Mouse (Mus musculus) hindbrain, embryonic 13.5 days (tissue): ENCODE measurements around the gene Myo1b. TPM values are rescaled to one million over a fixed set of nuclear protein-coding genes. Genes with fewer than 3 reads are reported as not detected.

Source experiments
- ATAC-seq: fragments of 200-750 bp; cut with Nextera tagmentation; 2 replicates; pipeline ENCODE4 v1.8.0; 2017; ENCODE audit warnings: moderate TSS enrichment; ENCODE audit not compliant: low FRiP score
- H3K27ac ChIP-seq: fragments of 300-500 bp; sonication (generic); 2 replicates; pipeline ENCODE4 v1.5.1; 2015; ENCODE audit warnings: inconsistent platforms, mild to moderate bottlenecking, moderate library complexity
- H3K27me3 ChIP-seq: fragments of 300-500 bp; sonication (generic); 2 replicates; pipeline ENCODE4 v1.6.1; 2015; ENCODE audit warnings: mild to moderate bottlenecking, inconsistent platforms
- H3K36me3 ChIP-seq: fragments of 300-500 bp; sonication (generic); 2 replicates; pipeline ENCODE4 v1.6.1; 2015; ENCODE audit warnings: mild to moderate bottlenecking, inconsistent platforms
- H3K4me1 ChIP-seq: fragments of 300-500 bp; sonication (generic); replicated peaks from 2 replicates; pipeline ENCODE4 v1.6.1; 2015; ENCODE audit warnings: inconsistent platforms
- H3K4me2 ChIP-seq: fragments of 300-500 bp; sonication (generic); 2 replicates; pipeline ENCODE4 v1.6.1; 2015; ENCODE audit warnings: inconsistent platforms, mild to moderate bottlenecking, moderate library complexity
- H3K4me3 ChIP-seq: fragments of 300-500 bp; sonication (generic); 2 replicates; pipeline ENCODE4 v1.5.1; 2015; ENCODE audit warnings: mild to moderate bottlenecking, inconsistent platforms
- H3K9ac ChIP-seq: fragments of 300-500 bp; sonication (generic); 2 replicates; pipeline ENCODE4 v1.6.1; 2015; ENCODE audit warnings: mild to moderate bottlenecking, inconsistent platforms
- H3K9me3 ChIP-seq: fragments of 300-500 bp; sonication (generic); 2 replicates; pipeline ENCODE4 v1.6.1; 2016; ENCODE audit warnings: inconsistent platforms
- WGBS: fragments of 180-500 bp; shearing (Covaris S2); methylation state at CpG from one replicate; pipeline ENCODE4 v1.1.7; 2015; 5-methylcytosine and 5-hydroxymethylcytosine counted together
- polyA plus RNA-seq: library from polyadenylated mRNA; unstranded; fragments of >200 nt; fragmentation: Nextera tagmentation; extraction: Ambion mirVana; gene quantifications from 2 replicates; pipeline ENCODE4 v1.2.1, GENCODE M21; 2015

Gene Myo1b
- polyA plus RNA-seq, 1 experiment from 2014 or later: 78.7 TPM

- Histone ChIP-seq H3K9me3 (no peaks in the 10 kb centered on the region), H3K27me3 (no peaks in the 10 kb centered on the region), H3K4me3 (no peak overlapping the region), H3K4me2 (no peak overlapping the region), H3K27ac (no peak overlapping the region), H3K36me3 (0 out of 2 replicates have a peak, but pooled peaks cover 3% of the 10 kb centered on the region), H3K9ac (no peak overlapping the region), H3K4me1 (peaks cover 12% of the 10 kb centered on the region)
- no peak for ATAC-seq
- 93% methylated on average over 8 of the region's 8 CpGs for WGBS
Measured at GRCm38 (mm10) chr1:51862828-51863421, 52.9 kb downstream of the Myo1b start.

DNA sequence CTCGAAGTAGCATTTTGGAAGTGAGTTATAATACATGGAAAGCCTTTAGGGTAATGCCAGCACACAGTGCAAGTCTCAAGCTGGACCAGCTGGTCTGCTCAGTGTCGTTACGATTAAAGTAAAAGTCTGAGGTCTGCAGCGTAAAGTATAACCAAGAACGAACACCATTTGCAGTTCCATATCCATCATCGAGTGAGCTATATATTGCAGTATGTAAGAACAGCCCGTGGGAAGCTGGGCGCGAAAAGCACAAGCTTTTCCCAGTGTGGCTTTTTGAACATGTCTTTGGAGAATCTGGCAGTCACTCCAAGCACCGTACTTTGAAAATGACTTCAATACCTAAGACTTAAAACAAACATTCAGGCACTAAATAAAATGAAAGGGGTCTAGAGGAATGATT, 55.0 kb downstream of the Myo1b start:
- Histone ChIP-seq H3K27ac (no peak overlapping the region), H3K9ac (no peak overlapping the region), H3K4me3 (no peak overlapping the region), H3K4me1 (peaks cover 6% of the 10 kb centered on the region; the same call in 1 of the 2 replicates), H3K27me3 (no peaks in the 10 kb centered on the region), H3K36me3 (0 out of 2 replicates have a peak, but pooled peaks cover 3% of the 10 kb centered on the region), H3K9me3 (no peaks in the 10 kb centered on the region), H3K4me2 (no peak overlapping the region)
- 96% methylated on average over 10 of the region's 10 CpGs for WGBS
- ATAC-seq: no peak

DNA sequence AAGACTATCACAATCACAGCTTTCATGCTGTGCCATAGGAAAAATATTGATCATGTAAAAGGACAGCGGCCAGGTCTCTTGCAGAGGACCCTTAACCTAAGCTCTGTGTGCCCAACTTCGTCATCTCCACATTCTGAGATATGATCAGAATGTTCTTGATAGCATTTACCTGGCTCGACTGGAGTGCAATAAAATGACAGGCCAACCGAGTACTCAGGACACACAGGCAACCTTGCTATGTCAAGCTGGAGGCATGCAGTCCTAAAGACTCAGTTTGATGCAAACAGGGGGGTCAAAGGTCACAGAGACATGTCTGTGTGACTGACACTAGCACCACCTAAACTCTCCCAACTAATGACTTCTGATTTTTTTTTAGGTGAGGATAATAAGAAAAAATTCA, 58.9 kb downstream of the Myo1b start:
- no peaks in the 10 kb centered on the region; the same call in 1 of the 2 replicates for H3K4me1 ChIP-seq
- H3K27me3 ChIP-seq: no peaks in the 10 kb centered on the region
- 92% methylated on average over 4 of the region's 4 CpGs for WGBS
- H3K4me2 ChIP-seq: no peak overlapping the region
- no peaks in the 10 kb centered on the region for H3K9me3 ChIP-seq
- H3K27ac ChIP-seq: no peak overlapping the region
- H3K9ac ChIP-seq: no peak overlapping the region
- 0 out of 2 replicates have a peak, but pooled peaks cover 3% of the 10 kb centered on the region for H3K36me3 ChIP-seq
- ATAC-seq: no peak
- no peak overlapping the region for H3K4me3 ChIP-seq

- 88% methylated on average over 11 of the region's 11 CpGs for WGBS
- no peak overlapping the region for H3K27ac ChIP-seq
- no peaks in the 10 kb centered on the region for H3K27me3 ChIP-seq
- H3K4me2 ChIP-seq: no peak overlapping the region
- no peak overlapping the region for H3K4me3 ChIP-seq
- no peaks in the 10 kb centered on the region for H3K9me3 ChIP-seq
- no peaks in the 10 kb centered on the region; the same call in 1 of the 2 replicates for H3K4me1 ChIP-seq
- H3K36me3 ChIP-seq: 0 out of 2 replicates have a peak, but pooled peaks cover 3% of the 10 kb centered on the region
- no peak for ATAC-seq
- no peak overlapping the region for H3K9ac ChIP-seq
Measured at GRCm38 (mm10) chr1:51856245-51856915, 59.5 kb downstream of the Myo1b start.

DNA sequence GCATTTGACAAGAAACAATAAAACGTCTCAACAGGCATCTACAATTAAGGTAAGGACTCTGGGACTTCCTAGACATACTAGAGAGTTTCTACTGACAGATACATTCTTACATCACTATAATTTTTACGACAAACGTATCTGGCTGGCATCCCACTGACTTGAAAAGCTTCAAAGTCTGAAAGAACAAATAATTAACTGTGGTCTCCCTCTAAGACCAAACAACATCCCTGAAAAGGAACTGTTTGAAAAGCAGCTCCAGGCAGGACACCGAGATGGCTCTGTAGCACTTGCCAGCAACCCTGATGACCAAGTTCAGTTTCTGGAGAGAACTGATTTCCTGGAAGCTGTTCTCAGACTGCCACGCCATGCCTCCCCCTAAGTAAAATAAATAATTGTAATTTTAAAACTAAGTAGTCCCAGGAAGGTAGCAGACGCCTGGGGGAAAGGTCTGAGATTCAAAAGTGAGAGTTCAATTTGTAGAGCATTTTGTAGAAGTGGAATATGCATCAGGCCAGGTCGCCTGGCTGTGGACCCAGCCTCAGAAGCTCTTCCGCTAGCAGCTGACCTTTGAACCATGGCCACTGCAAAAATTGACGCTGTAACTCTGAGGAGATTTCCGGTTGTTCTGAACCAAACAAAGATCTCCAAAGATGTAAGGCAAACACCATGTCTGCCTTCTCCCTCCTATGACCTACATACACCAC, 60.2 kb downstream of the Myo1b start:
- ATAC-seq: no peak
- Histone ChIP-seq H3K27ac (no peak overlapping the region), H3K36me3 (0 out of 2 replicates have a peak, but pooled peaks cover 3% of the 10 kb centered on the region), H3K9me3 (no peaks in the 10 kb centered on the region), H3K4me1 (no peaks in the 10 kb centered on the region; the same call in 1 of the 2 replicates), H3K27me3 (no peaks in the 10 kb centered on the region), H3K4me3 (no peak overlapping the region), H3K9ac (no peak overlapping the region), H3K4me2 (no peak overlapping the region)
- WGBS: 70% methylated on average over 10 of the region's 10 CpGs

- H3K4me3 ChIP-seq: no peak overlapping the region
- H3K4me1 ChIP-seq: peaks cover 2% of the 10 kb centered on the region; the same call in 1 of the 2 replicates
- H3K9ac ChIP-seq: no peak overlapping the region
- H3K27me3 ChIP-seq: no peaks in the 10 kb centered on the region
- no peak overlapping the region for H3K4me2 ChIP-seq
- no peaks in the 10 kb centered on the region for H3K36me3 ChIP-seq
- no peak for ATAC-seq
- H3K27ac ChIP-seq: no peak overlapping the region
- no peaks in the 10 kb centered on the region for H3K9me3 ChIP-seq
- WGBS: 72% methylated on average over 5 of the region's 5 CpGs
Measured at GRCm38 (mm10) chr1:51852314-51852713, 63.6 kb downstream of the Myo1b start.

DNA sequence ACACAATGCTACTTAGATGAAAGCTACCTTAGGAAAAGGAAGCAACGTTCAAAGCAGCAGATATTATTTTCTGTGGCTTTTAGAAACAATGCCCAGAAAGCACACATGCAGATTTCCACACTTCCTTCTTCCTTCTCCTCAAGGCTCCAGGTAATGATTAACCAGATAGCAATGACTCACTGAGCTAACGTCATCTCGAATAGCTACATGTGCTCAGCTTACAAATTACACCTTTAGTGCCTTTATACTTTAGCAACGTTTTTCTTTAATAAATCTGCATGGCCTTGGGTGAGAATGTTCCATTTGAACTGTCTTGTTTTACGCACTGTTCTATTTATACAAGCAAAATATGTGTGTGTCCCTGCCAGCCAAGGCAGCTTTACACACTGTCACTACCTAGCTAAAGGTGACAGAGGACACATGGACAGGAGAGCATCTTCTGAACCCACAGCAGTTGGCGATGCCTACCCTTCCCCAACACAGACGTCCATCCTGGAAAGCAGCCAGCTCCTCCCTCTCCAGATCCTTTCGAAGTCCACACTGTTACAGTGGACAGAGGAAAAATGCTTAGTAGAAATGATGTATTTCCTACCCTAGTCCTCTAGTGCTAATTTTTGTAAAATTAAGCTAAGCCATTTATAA, 66.2 kb downstream of the Myo1b start:
- 0 out of 2 replicates have a peak, but pooled peaks cover 2% of the 10 kb centered on the region for H3K4me1 ChIP-seq
- no peak overlapping the region for H3K27ac ChIP-seq
- H3K36me3 ChIP-seq: no peaks in the 10 kb centered on the region
- no peak overlapping the region for H3K9ac ChIP-seq
- no peaks in the 10 kb centered on the region for H3K9me3 ChIP-seq
- H3K4me3 ChIP-seq: no peak overlapping the region
- H3K27me3 ChIP-seq: no peaks in the 10 kb centered on the region
- WGBS: 67% methylated on average over 8 of the region's 8 CpGs
- ATAC-seq: no peak
- no peak overlapping the region for H3K4me2 ChIP-seq

DNA sequence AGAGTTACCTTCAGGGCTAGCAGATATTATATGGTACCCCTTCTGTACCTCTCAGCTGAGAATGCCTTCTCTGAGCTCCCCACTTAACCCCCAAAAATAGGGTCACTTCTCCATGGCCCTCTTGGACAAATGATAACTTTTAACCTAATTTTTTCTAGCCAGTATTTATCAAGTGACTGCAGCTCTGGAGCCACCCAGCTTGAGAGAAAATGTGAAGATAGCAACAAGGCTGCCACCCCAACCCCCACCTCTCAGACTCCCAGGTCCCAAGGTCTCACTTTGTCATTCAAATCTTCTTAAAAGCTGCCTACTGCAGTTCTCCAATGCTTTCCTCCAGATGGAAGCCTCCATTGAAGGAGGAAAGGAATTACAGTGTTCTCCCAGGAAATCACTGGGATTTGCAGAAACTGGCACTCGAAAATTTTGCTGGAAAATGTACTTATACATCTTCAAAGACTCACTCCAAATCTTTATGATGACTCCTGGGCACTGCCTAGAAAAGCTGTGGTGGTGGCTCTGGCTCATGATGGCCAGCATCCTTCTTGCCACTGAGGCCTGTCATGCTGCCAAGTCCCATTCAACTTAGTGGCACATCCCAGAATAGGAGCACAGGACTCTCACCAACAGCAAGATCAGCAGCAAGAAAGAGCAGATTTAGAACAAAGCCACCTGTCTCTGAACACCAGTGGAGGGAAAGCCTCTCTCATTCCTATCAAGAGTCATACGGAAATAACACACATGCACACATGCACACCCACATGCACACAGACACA, 70.4 kb downstream of the Myo1b start:
- H3K27ac ChIP-seq: no peak overlapping the region
- no peaks in the 10 kb centered on the region for H3K9me3 ChIP-seq
- no peaks in the 10 kb centered on the region for H3K36me3 ChIP-seq
- H3K4me3 ChIP-seq: no peak overlapping the region
- no peaks in the 10 kb centered on the region for H3K27me3 ChIP-seq
- ATAC-seq: no peak
- 0 out of 2 replicates have a peak, but pooled peaks cover 2% of the 10 kb centered on the region for H3K4me1 ChIP-seq
- no peak overlapping the region for H3K4me2 ChIP-seq
- 83% methylated on average over 2 of the region's 2 CpGs for WGBS
- no peak overlapping the region for H3K9ac ChIP-seq

GRCm38 (mm10) chr1:51837845-51838623, 77.8 kb downstream of the Myo1b start:
- Histone ChIP-seq H3K4me1 (peaks cover 18% of the 10 kb centered on the region), H3K4me2 (no peak overlapping the region), H3K27ac (peak overlapping the region; percentile 2; the same call in 1 of the 2 replicates), H3K9ac (no peak overlapping the region), H3K36me3 (peaks cover 8% of the 10 kb centered on the region), H3K27me3 (no peaks in the 10 kb centered on the region), H3K4me3 (no peak overlapping the region), H3K9me3 (no peaks in the 10 kb centered on the region)
- no peak for ATAC-seq
- 77% methylated on average over 11 of the region's 11 CpGs for WGBS

GRCm38 (mm10) chr1:51837311-51837710, 78.6 kb downstream of the Myo1b start:
- H3K4me2 ChIP-seq: no peak overlapping the region
- peaks cover 18% of the 10 kb centered on the region for H3K4me1 ChIP-seq
- H3K36me3 ChIP-seq: peaks cover 16% of the 10 kb centered on the region
- H3K9me3 ChIP-seq: no peaks in the 10 kb centered on the region
- no peak overlapping the region for H3K4me3 ChIP-seq
- H3K9ac ChIP-seq: no peak overlapping the region
- 68% methylated on average over 4 of the region's 4 CpGs for WGBS
- H3K27ac ChIP-seq: no peak overlapping the region
- no peaks in the 10 kb centered on the region for H3K27me3 ChIP-seq
- no peak for ATAC-seq

DNA sequence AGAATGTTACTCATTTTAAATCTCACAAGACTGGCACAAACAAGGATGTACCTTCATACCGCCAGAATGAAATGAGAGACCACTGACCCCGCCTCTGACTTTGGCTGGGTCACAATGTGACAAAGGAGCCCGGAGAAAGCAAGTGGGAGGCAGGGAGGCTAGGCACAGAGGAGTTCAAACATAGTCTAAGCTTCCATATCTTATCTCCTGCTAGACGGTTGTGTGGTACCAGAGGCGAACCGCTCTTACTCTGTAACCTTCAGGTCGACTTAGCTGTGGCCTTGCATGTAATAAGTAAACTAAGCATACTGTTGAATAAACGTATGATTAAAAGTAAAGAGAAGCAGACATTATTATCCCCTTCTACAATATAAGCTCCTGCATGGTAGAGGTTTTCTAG, 80.1 kb downstream of the Myo1b start:
- no peaks in the 10 kb centered on the region for H3K9me3 ChIP-seq
- no peak overlapping the region for H3K27ac ChIP-seq
- H3K36me3 ChIP-seq: peaks cover 16% of the 10 kb centered on the region
- no peak overlapping the region for H3K9ac ChIP-seq
- H3K4me1 ChIP-seq: peaks cover 18% of the 10 kb centered on the region
- H3K4me2 ChIP-seq: no peak overlapping the region
- no peaks in the 10 kb centered on the region for H3K27me3 ChIP-seq
- H3K4me3 ChIP-seq: no peak overlapping the region
- WGBS: 67% methylated on average over 8 of the region's 8 CpGs
- ATAC-seq: no peak
